Mouse (Mus musculus): ENCODE measurements around the gene Itga9. TPM values are rescaled to one million over a fixed set of nuclear protein-coding genes. Genes with fewer than 3 reads are reported as not detected.

Itga9 gene
- polyA plus RNA-seq, 1 experiment = 2.3 TPM

DNA sequence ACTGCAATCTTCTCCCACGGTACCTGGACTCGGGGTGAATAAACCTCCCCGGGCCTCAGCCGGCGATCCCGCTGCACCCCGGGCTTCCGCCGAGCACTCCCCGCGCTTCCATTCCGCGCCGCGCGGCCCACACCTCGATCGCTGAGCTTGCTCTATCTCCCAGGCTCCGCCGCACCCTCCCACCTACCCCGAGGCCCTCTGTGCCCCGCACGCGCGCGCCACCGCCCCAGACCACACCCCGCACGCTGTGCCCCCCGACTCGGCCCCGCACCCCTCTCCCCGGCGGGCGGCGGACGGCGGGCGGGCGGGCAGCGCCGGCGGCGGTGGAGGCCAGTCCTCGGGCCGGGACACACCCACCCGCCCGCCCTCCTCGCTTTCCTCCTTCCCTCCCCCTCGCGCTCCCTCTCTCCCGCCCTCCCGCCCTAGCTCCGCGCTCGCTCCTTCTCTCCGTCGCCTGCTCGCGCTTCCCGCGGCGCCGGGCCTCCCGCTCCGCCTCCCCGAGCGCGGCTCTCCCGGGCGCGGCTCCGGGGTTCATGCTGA, 319.7 kb downstream of the Itga9 start, which contains the start of gene Ctdspl:
Gene Ctdspl, plus strand, starts transcription at position 343 of the 540 bp plus-strand sequence.
- Histone ChIP-seq H3K4me1 (ENCODE audit: control insufficient read depth, insufficient read depth, insufficient read length, low read length) (peaks cover 7% of the 10 kb centered on the region; the same call in 1 of the 2 replicates), H3K27ac (replicated peaks; ENCODE audit: low read depth, low read length) (0 out of 2 replicates have a peak within 1 kb of the TSS, but pooled peaks have one; percentile 10), H3K4me3 (ENCODE audit: insufficient read depth, low read depth, low read length) (peak within 1 kb of the TSS; percentile 88)

DNA sequence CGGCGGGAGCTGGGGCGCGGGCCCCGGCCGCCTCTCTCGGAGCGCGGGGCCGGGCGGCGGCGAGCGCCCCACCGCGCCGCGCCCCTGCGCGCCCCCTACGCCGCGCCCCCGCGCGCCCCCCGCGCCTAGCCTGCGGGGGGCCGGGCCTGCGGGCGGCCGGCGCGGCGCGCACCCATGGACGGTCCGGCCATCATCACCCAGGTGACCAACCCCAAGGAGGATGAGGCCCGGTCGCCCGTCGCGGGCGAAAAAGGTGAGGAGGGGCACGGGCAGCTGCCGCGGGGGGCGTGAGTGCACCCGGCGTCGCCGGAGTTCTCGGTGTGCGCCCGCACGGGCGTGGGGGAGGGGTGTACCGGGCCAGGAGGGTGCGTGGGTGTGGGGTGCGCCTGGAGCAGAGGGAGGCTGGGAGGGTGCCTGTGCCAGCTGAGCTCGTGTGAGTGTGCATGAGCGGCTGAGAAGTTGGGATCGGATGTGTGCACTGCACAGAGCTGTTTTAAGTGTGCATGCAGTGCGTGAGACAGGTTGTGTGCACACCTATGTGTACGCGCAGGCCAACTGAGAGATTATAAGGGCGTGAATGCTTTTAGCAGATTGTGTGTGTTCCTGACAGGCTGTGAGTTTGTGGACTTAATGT, 320.3 kb downstream of the Itga9 start:
- Histone ChIP-seq H3K27ac (replicated peaks; ENCODE audit: low read depth, low read length) (0 out of 2 replicates have a peak overlapping the region, but pooled peaks have one; percentile 10), H3K4me1 (ENCODE audit: control insufficient read depth, insufficient read depth, insufficient read length, low read length) (peaks cover 7% of the 10 kb centered on the region; the same call in 1 of the 2 replicates), H3K4me3 (ENCODE audit: insufficient read depth, low read depth, low read length) (peak overlapping the region; percentile 74)

DNA sequence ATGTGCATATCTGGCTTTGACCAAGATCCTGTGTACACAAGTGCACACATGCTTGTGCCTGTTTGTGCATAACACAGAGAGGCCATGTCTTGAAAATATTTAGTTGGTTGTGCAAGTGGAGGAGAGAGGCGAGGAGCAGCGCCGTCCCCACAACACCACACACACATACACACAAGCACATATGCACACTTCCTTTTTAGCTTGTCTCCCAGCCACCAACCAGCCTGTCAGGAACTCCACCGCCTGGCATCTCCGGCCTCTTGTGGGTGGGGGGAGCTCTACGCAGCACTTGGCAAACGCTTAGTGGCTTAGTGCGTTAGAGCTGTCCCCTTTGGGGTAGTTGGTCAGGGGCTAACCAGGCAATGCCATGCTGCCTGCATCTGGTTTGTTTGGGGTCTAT, 321.0 kb downstream of the Itga9 start:
- peak overlapping the region; percentile 74 for H3K4me3 ChIP-seq (ENCODE audit: insufficient read depth, low read depth, low read length)
- H3K4me1 ChIP-seq (ENCODE audit: control insufficient read depth, insufficient read depth, insufficient read length, low read length) = peaks cover 7% of the 10 kb centered on the region; the same call in 1 of the 2 replicates
- H3K27ac ChIP-seq (replicated peaks; ENCODE audit: low read depth, low read length) = no peak overlapping the region

DNA sequence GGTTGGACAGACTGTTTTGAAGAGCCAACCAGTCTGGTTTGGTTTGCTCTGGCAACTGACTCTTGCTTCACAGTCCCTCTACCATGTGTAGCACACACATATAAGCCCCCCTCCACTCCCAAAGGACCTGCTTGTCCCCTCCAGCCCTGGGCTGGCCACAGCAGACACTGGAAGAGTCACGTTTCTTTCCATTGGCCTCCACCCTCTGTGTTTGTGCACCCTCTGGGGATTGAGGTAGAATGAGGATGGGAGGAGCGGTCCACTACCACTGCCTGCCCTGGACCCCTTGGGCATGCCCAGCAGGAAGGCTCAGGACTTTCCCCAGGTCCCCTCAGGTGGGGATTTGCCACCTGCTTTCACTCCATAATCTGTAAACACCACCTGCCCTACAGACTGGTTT, 321.5 kb downstream of the Itga9 start:
- Histone ChIP-seq H3K27ac (replicated peaks; ENCODE audit: low read depth, low read length) (no peak overlapping the region), H3K4me3 (ENCODE audit: insufficient read depth, low read depth, low read length) (no peak overlapping the region), H3K4me1 (ENCODE audit: control insufficient read depth, insufficient read depth, insufficient read length, low read length) (peaks cover 7% of the 10 kb centered on the region; the same call in 1 of the 2 replicates)

DNA sequence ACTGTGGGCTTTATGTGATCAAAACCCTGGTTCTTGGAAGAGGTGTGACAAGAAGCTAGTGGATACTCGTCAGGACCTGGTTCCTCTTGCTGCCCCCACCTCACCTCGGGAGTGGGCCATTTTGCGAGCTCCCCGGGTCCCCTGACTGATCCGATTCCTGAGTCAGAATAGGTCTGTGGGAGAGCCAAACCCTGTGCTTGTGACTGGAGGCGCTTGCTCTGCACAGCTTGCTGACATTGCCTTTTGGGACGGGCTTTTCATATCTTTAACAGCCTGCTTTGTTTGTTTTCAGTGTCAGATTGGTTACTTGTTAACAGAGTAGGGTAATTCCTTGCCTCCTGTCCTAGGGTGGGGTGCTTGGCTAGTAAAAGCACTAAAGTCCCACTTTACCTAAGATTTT, 322.2 kb downstream of the Itga9 start:
- peaks cover 7% of the 10 kb centered on the region; the same call in 1 of the 2 replicates for H3K4me1 ChIP-seq (ENCODE audit: control insufficient read depth, insufficient read depth, insufficient read length, low read length)
- no peak overlapping the region for H3K27ac ChIP-seq (replicated peaks; ENCODE audit: low read depth, low read length)
- H3K4me3 ChIP-seq (ENCODE audit: insufficient read depth, low read depth, low read length) = no peak overlapping the region

DNA sequence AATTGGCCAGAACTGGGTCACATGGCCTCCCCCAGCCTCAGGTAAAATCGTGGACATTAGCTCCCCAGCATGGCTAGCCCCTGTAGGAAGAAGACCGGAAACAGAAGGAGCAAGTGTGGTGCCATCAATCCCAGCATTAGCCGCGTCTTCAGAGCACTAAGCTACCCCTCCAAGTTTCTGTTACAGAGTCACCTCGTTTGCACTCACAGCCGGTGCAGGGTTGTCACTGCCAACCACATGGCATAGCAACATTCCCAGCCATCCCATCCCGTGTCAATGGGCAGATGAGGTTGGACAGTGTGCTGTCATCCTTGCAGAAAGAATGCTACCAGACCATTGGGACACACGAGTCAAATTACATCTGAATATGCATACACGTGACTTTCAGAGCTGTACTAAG, 324.1 kb downstream of the Itga9 start:
- 0 out of 2 replicates have a peak, but pooled peaks cover 4% of the 10 kb centered on the region for H3K4me1 ChIP-seq (ENCODE audit: control insufficient read depth, insufficient read depth, insufficient read length, low read length)
- no peak overlapping the region for H3K27ac ChIP-seq (replicated peaks; ENCODE audit: low read depth, low read length)

DNA sequence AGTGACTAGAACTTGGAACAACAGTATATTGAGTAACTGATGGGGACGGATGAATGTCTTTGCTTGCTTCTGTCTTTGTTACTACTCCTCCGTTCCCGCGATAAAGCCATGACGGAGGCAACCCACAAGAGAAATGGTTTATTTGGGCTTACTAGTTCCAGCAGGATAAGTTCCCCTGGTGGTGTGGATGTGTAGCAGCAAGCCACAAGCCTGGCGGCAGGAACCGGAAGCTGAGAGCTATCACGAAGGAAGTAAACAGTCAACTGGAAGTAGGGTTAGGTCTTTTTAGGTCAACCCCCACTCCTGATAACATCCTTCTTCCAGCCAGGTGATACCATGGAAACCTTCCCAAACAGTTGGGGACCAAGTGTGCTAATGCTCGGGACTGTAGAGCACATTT, 327.3 kb downstream of the Itga9 start:
- H3K27ac ChIP-seq (replicated peaks; ENCODE audit: low read depth, low read length) = no peak overlapping the region
- H3K4me3 ChIP-seq (ENCODE audit: insufficient read depth, low read depth, low read length) = no peak overlapping the region
- H3K4me1 ChIP-seq (ENCODE audit: control insufficient read depth, insufficient read depth, insufficient read length, low read length) = peaks cover 4% of the 10 kb centered on the region; the same call in 1 of the 2 replicates

More for the DNA sequence above, 324.1 kb downstream of the Itga9 start:
- H3K4me3 ChIP-seq (ENCODE audit: insufficient read depth, low read depth, low read length) = no peak overlapping the region

DNA sequence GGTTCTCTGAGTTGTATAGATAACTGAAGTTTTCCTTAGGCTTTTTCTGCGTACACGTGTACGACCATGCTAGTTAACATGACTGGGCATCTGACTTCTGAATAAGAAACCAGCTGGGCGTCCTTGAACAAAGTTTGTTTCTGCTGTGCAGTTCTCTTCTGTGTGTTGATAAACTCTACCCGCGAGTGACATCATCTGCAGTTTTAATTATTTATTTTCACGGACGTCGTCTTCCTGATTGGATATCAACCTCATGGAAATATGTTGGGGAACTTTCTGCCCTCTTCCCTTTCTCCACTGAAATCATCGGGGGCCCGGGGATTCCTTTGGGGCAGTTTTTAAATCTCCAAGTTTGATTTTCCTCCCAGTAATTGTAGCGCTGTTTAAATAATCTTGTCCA, 327.8 kb downstream of the Itga9 start:
- peaks cover 6% of the 10 kb centered on the region for H3K4me1 ChIP-seq (ENCODE audit: control insufficient read depth, insufficient read depth, insufficient read length, low read length)
- no peak overlapping the region for H3K27ac ChIP-seq (replicated peaks; ENCODE audit: low read depth, low read length)

DNA sequence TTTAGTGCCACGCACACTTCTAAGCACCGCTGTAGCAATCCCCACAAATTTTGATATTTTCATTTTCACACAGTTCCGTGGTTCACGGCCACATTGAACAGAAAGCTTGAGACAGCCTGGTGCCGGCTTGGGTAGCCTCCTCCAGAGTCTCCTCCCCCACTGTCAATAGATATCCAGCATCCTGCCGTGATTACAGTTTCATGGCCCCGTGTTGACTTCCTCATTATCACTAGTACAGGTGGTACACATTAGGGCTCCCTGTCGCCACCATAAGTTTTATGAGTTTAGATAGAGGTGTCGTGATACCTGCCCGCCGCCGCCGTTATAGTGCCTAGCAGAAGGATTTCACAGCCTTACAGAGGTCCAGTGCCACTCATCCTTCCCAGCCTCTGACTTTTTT, 328.6 kb downstream of the Itga9 start:
- Histone ChIP-seq H3K27ac (replicated peaks; ENCODE audit: low read depth, low read length) (no peak overlapping the region), H3K4me1 (ENCODE audit: control insufficient read depth, insufficient read depth, insufficient read length, low read length) (peaks cover 11% of the 10 kb centered on the region), H3K4me3 (ENCODE audit: insufficient read depth, low read depth, low read length) (no peak overlapping the region)

More for the DNA sequence above, 327.8 kb downstream of the Itga9 start:
- H3K4me3 ChIP-seq (ENCODE audit: insufficient read depth, low read depth, low read length) = no peak overlapping the region

DNA sequence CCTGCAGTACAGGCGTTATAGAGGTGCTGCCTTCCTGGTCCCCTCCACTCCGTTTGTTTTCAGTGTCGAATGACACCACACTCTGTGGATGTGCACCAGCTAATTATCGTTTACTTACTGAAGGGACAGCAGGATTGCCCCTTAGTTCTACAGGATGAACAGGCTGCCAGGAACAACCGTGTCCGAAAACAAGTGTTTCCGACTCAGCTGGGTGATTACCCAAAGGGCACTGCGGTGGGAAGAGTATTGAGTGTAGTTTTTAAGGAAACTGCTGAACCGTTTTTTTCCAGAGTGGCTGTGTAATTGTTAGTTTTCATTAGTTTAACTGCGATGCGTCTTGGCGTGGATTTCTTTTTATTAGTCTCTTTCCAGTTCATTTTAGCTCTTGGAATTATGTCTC, 329.6 kb downstream of the Itga9 start:
- Histone ChIP-seq H3K4me1 (ENCODE audit: control insufficient read depth, insufficient read depth, insufficient read length, low read length) (peaks cover 11% of the 10 kb centered on the region), H3K4me3 (ENCODE audit: insufficient read depth, low read depth, low read length) (no peak overlapping the region), H3K27ac (replicated peaks; ENCODE audit: low read depth, low read length) (no peak overlapping the region)

DNA sequence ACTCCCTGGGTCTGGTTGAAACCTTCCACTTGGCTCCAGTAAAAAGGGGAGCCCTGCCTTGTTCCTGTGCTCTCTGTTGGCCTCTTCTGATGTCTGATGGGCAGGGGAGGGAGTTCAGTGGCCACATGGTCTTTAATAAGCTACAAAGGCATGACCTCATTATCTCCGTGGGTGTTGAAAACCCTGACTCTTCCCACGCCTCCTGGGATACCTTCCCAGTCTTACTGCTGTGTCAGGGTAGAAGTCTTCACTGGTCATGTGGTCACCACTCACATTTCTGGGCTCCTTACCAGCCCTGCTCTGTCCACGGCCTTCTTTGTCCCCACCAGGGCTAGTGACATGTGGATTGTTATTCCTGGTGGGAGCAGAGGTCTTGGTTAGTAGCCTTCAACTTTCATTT, 331.0 kb downstream of the Itga9 start:
- no peak overlapping the region for H3K27ac ChIP-seq (replicated peaks; ENCODE audit: low read depth, low read length)
- H3K4me1 ChIP-seq (ENCODE audit: control insufficient read depth, insufficient read depth, insufficient read length, low read length) = peaks cover 11% of the 10 kb centered on the region
- H3K4me3 ChIP-seq (ENCODE audit: insufficient read depth, low read depth, low read length) = no peak overlapping the region

DNA sequence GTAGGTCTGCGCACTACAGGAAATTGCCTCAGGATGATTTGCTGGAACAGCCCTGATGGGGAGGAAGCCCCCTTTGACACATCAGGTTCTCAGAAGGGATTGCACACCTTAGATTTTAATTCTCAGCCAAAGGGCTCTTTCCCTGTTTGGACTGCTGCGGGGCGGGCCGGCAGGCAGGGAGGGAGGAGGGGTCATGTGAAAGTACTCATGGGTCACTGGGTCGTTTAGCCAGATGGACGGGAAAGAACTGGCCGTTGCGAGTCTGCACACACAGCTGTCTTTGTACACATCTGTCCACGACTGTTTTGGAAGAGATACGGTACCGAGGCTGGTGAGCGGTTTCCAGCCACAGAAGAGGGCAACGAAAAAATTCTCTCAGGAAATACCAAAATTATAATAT, 332.9 kb downstream of the Itga9 start:
- peaks cover 11% of the 10 kb centered on the region for H3K4me1 ChIP-seq (ENCODE audit: control insufficient read depth, insufficient read depth, insufficient read length, low read length)
- H3K4me3 ChIP-seq (ENCODE audit: insufficient read depth, low read depth, low read length) = no peak overlapping the region
- 0 out of 2 replicates have a peak overlapping the region, but pooled peaks have one; percentile 29 for H3K27ac ChIP-seq (replicated peaks; ENCODE audit: low read depth, low read length)

DNA sequence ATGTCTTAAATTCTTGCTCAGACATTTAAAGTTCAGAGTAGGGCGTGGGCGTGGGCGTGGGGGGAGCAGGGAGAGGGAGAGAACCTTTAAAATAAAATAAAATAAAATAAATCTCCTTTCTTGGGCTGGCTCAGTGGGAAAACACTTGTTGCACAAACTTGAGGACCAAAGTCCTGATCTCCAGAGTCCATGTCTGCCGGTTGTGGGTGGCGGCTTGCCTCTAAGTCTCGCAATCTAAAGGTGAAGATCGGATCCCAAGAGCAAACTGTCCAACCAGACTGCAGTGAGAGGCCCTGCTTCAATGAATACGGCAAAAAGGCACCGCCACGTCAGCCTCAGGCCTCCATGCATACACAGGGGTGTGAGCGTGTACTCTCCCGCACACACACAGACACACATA, 333.3 kb downstream of the Itga9 start:
- Histone ChIP-seq H3K27ac (replicated peaks; ENCODE audit: low read depth, low read length) (no peak overlapping the region), H3K4me1 (ENCODE audit: control insufficient read depth, insufficient read depth, insufficient read length, low read length) (peaks cover 11% of the 10 kb centered on the region), H3K4me3 (ENCODE audit: insufficient read depth, low read depth, low read length) (no peak overlapping the region)

DNA sequence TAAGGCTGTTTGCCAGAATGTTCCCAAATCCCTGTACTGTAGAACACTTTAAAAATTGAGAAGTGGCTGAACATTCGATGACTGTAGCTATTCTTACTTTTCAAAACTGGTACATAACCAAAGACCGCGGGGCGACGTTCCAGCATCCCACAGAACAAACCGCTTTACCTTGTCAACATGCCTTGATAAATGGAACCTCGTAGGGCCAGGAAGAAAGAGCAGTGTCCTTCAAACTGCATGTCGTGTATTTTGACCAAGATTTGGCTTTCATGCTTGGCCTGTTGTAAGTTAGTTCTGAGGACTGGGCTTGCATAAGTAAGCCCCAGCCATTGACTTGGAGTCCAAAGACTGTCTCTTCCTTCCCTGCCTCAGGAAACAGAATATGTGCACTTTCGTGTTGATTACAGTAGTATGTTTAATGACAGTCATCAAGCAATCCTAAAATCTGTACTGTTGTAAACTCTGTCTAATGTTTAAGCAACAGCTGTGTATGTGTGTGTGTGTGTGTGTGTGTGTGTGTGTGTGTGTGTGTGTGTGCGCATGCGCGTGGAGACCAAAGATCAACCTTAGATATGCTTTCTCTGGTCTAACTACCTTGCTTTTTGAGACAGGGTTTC, 334.2 kb downstream of the Itga9 start:
- H3K4me3 ChIP-seq (ENCODE audit: insufficient read depth, low read depth, low read length) = no peak overlapping the region
- H3K27ac ChIP-seq (replicated peaks; ENCODE audit: low read depth, low read length) = no peak overlapping the region
- peaks cover 11% of the 10 kb centered on the region for H3K4me1 ChIP-seq (ENCODE audit: control insufficient read depth, insufficient read depth, insufficient read length, low read length)

DNA sequence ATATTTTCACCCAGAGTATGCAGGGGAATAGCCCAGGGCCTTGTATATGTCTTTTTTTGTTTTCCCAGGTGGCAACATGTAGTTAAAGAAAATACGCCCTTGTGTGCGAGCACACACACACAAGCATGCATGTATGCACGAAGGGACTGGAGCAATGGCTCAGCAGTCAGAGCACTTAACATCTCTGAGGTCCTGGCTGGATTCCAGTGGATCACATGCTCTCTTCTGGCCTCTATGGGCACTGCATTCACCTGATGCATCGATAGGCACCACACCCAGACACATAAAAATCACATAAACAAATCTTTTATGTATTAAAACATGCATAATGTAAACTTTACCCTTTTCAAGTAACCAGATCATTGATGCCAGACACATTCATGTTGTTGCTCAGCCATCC, 335.5 kb downstream of the Itga9 start:
- H3K4me1 ChIP-seq (ENCODE audit: control insufficient read depth, insufficient read depth, insufficient read length, low read length) = peaks cover 11% of the 10 kb centered on the region
- no peak overlapping the region for H3K4me3 ChIP-seq (ENCODE audit: insufficient read depth, low read depth, low read length)

More for the DNA sequence above, 335.5 kb downstream of the Itga9 start:
- no peak overlapping the region for H3K27ac ChIP-seq (replicated peaks; ENCODE audit: low read depth, low read length)
